Mouse (Mus musculus) CH12.LX (cell line): ENCODE results near the gene Cd101. TPM values are rescaled to one million over a fixed set of nuclear protein-coding genes. Genes with fewer than 3 reads are reported as not detected.

Experiments used
- DNase-seq: peaks from one replicate; pipeline ENCODE4 v3.0.0-alpha.2; 2013; ENCODE audit errors: extremely low read depth
- H3K27ac ChIP-seq: 2 replicates; pipeline ENCODE4 v1.5.1; 2012; ENCODE audit warnings: low read depth, mild to moderate bottlenecking, control low read depth, moderate library complexity; ENCODE audit not compliant: insufficient read depth
- H3K27me3 ChIP-seq: replicated peaks from 2 replicates; pipeline ENCODE3; 2012; ENCODE audit warnings: inconsistent platforms
- H3K36me3 ChIP-seq, 2 experiments: replicated peaks in 1 of 2; 2 replicates each; pipeline versions ENCODE3 to v1.6.1; 2012; ENCODE audit warnings: inconsistent platforms in 1 of 2, low read length in 1 of 2, mild to moderate bottlenecking in 1 of 2, mixed read lengths in 1 of 2, moderate library complexity in 1 of 2; ENCODE audit not compliant: control insufficient read depth in 1 of 2, insufficient read depth in 1 of 2
- H3K4me1 ChIP-seq, 2 experiments: 2 replicates each; pipeline ENCODE4 v1.6.1; 2012; ENCODE audit warnings: inconsistent platforms in 1 of 2, moderate library complexity in 1 of 2; ENCODE audit not compliant: insufficient read depth in 2 of 2, control insufficient read depth in 1 of 2
- H3K4me2 ChIP-seq: 2 replicates; pipeline ENCODE4 v1.6.1; 2012; ENCODE audit warnings: low read depth, mild to moderate bottlenecking, control low read depth; ENCODE audit not compliant: poor library complexity, insufficient read depth, severe bottlenecking
- H3K4me3 ChIP-seq, 3 experiments: fragments of 150-350 bp in 1 of 3; sonication (generic) in 1 of 3; replicated peaks in 1 of 3; 2 replicates each; pipeline versions ENCODE3 to v1.5.1; 2011 to 2012; ENCODE audit warnings: low read depth in 2 of 3, low read length in 2 of 3, mild to moderate bottlenecking in 2 of 3, moderate library complexity in 2 of 3, control low read depth in 1 of 3, improper control_type of control experiment in 1 of 3, inconsistent platforms in 1 of 3, mixed read lengths in 1 of 3; ENCODE audit not compliant: poor library complexity in 1 of 3
- H3K79me2 ChIP-seq: replicated peaks from 2 replicates; pipeline ENCODE4 v1.6.1; 2012; ENCODE audit warnings: mild to moderate bottlenecking, moderate library complexity; ENCODE audit not compliant: control insufficient read depth, poor library complexity, insufficient read depth, severe bottlenecking; ENCODE audit errors: extremely low read depth
- H3K9ac ChIP-seq: 2 replicates; pipeline ENCODE4 v1.6.1; 2012; ENCODE audit warnings: low read depth, mild to moderate bottlenecking, control low read depth, moderate library complexity; ENCODE audit not compliant: insufficient read depth
- H3K9me3 ChIP-seq: replicated peaks from 2 replicates; pipeline ENCODE3; 2012; ENCODE audit warnings: low read length, inconsistent platforms, mixed read lengths
- CHD2 ChIP-seq: IDR thresholded peaks from 2 replicates; pipeline ENCODE4 v1.6.1; 2011; ENCODE audit warnings: low read length, improper control_type of control experiment
- CTCF ChIP-seq, 2 experiments: IDR thresholded peaks in 1 of 2; conservative IDR thresholded peaks in 1 of 2; 2 replicates each; pipeline ENCODE4 v1.5.1; 2011 to 2012; ENCODE audit warnings: low read depth in 2 of 2, low read length in 2 of 2, improper control_type of control experiment in 1 of 2, inconsistent platforms in 1 of 2, mild to moderate bottlenecking in 1 of 2, moderate library complexity in 1 of 2
- E2F4 ChIP-seq: IDR thresholded peaks from 2 replicates; pipeline ENCODE4 v1.6.1; 2011; ENCODE audit warnings: low read depth, low read length, improper control_type of control experiment; ENCODE audit not compliant: insufficient replicate concordance
- ELF1 ChIP-seq: IDR thresholded peaks from 2 replicates; pipeline ENCODE4 v1.6.1; 2014; ENCODE audit warnings: low read depth, mild to moderate bottlenecking, inconsistent platforms, low read length, improper control_type of control experiment
- ETS1 ChIP-seq: conservative IDR thresholded peaks from 2 replicates; pipeline ENCODE4 v1.6.1; 2012; ENCODE audit warnings: low read depth, mild to moderate bottlenecking, inconsistent platforms, low read length, improper control_type of control experiment, moderate library complexity
- HCFC1 ChIP-seq: IDR thresholded peaks from 2 replicates; pipeline ENCODE4 v1.6.1; 2012; ENCODE audit warnings: low read depth, mild to moderate bottlenecking, inconsistent platforms, low read length, improper control_type of control experiment
- IRF4 ChIP-seq: IDR thresholded peaks from 2 replicates; pipeline ENCODE4 v1.6.1; 2014; ENCODE audit warnings: low read depth, mild to moderate bottlenecking, inconsistent platforms, low read length, improper control_type of control experiment
- JUND ChIP-seq: conservative IDR thresholded peaks from 2 replicates; pipeline ENCODE4 v1.6.1; 2011; ENCODE audit warnings: low read depth, low read length, improper control_type of control experiment
- KAT2A ChIP-seq: IDR thresholded peaks from 2 replicates; pipeline ENCODE4 v1.6.1; 2012; ENCODE audit warnings: low read length, improper control_type of control experiment, inconsistent platforms; ENCODE audit not compliant: insufficient replicate concordance
- MAX ChIP-seq: IDR thresholded peaks from 2 replicates; pipeline ENCODE4 v1.6.1; 2011; ENCODE audit warnings: low read length, improper control_type of control experiment
- MXI1 ChIP-seq: IDR thresholded peaks from 2 replicates; pipeline ENCODE4 v1.6.1; 2011; ENCODE audit warnings: mild to moderate bottlenecking, low read depth, low read length, improper control_type of control experiment
- MYC ChIP-seq: IDR thresholded peaks from 2 replicates; pipeline ENCODE4 v1.6.1; 2011; ENCODE audit warnings: low read depth, mild to moderate bottlenecking, improper control_type of control experiment, low read length
- NELFE ChIP-seq: IDR thresholded peaks from 2 replicates; pipeline ENCODE4 v1.6.1; 2011; ENCODE audit warnings: low read depth, low read length, improper control_type of control experiment
- NRF1 ChIP-seq: IDR thresholded peaks from 2 replicates; pipeline ENCODE4 v1.6.1; 2014; ENCODE audit warnings: low read depth, mild to moderate bottlenecking, inconsistent platforms, low read length, improper control_type of control experiment, moderate library complexity
- POLR2A ChIP-seq: IDR thresholded peaks from 2 replicates; pipeline ENCODE4 v1.6.1; 2011; ENCODE audit warnings: low read depth, mild to moderate bottlenecking, improper control_type of control experiment, low read length
- POLR2AphosphoS2 ChIP-seq: IDR thresholded peaks from 2 replicates; pipeline ENCODE4 v1.6.1; 2011; ENCODE audit warnings: low read depth, low read length, improper control_type of control experiment
- RAD21 ChIP-seq: IDR thresholded peaks from 2 replicates; pipeline ENCODE4 v1.6.1; 2011; ENCODE audit warnings: low read depth, mild to moderate bottlenecking, low read length, improper control_type of control experiment, moderate library complexity
- RCOR1 ChIP-seq: conservative IDR thresholded peaks from 2 replicates; pipeline ENCODE4 v1.6.1; 2012; ENCODE audit warnings: low read depth, mild to moderate bottlenecking, inconsistent platforms, low read length, improper control_type of control experiment
- SIN3A ChIP-seq: IDR thresholded peaks from 2 replicates; pipeline ENCODE4 v1.6.1; 2012; ENCODE audit warnings: low read length, improper control_type of control experiment, inconsistent platforms
- TBP ChIP-seq: conservative IDR thresholded peaks from 2 replicates; pipeline ENCODE4 v1.6.1; 2011; ENCODE audit warnings: low read depth, low read length, improper control_type of control experiment
- UBTF ChIP-seq: IDR thresholded peaks from 2 replicates; pipeline ENCODE4 v1.6.1; 2012; ENCODE audit warnings: low read depth, mild to moderate bottlenecking, inconsistent platforms, low read length, improper control_type of control experiment, moderate library complexity
- ZC3H11A ChIP-seq: IDR thresholded peaks from 2 replicates; pipeline ENCODE4 v1.6.1; 2012; ENCODE audit warnings: low read depth, mild to moderate bottlenecking, inconsistent platforms, low read length, improper control_type of control experiment
- ZKSCAN1 ChIP-seq: IDR thresholded peaks from 2 replicates; pipeline ENCODE4 v1.6.1; 2012; ENCODE audit warnings: low read depth, inconsistent platforms, low read length, improper control_type of control experiment, borderline replicate concordance
- dilution Hi-C: fragments of 300-500 bp; cut with MboI; formaldehyde crosslinking; loops from 2 replicates; pipeline ENCODE4 v1.14.3; 2020; ENCODE audit warnings: low sequenced_read_pairs; ENCODE audit not compliant: extremely low pct_unique_long_range_greater_than_20kb, extremely low pct_ligation_motif_present
- in situ Hi-C: fragments of 300-500 bp; cut with MboI; formaldehyde crosslinking; loops from 3 replicates; pipeline ENCODE4 v1.14.3; 2019; ENCODE audit warnings: low sequenced_read_pairs, low pct_ligation_motif_present, low pct_unique_long_range_greater_than_20kb, mixed read lengths
- polyA plus RNA-seq: library from polyadenylated mRNA; unstranded; fragments of >175 nt; gene quantifications from 2 replicates; pipeline ENCODE4 v1.2.1, GENCODE M21; 2012; ENCODE audit warnings: low read depth; ENCODE audit not compliant: insufficient read length
- total RNA-seq, 2 experiments: library from RNA; depleted of rRNA; stranded (reverse); fragments of 300-350 nt in 1 of 2; fragments of >200 nt in 1 of 2; gene quantifications; 2 replicates each; pipeline ENCODE4 v1.2.3; 2012 to 2014

The Cd101 gene
- total and polyA plus RNA-seq, 3 experiments, result not detected

- in situ Hi-C loops, result loop anchor here (25.0 kb wide), 1 partner anchor 843 kb away; no protein-coding TSS in a partner anchor
- H3K27ac ChIP-seq, result peak within 1 kb of the TSS; percentile 3; the same call in 1 of the 2 replicates
- dilution Hi-C loops, result no loop called here
Observed at GRCm38 (mm10) chr3:100969176-100969917, 60.0 kb downstream of the Cd101 start, which contains the start of gene Ttf2. Ttf2 (minus strand) TSS chr3:100969663.

GRCm38 (mm10) chr3:100963849-100964542, 65.4 kb downstream of the Cd101 start:
- in situ Hi-C loops, result loop anchor here (25.0 kb wide), 1 partner anchor 848 kb away; no protein-coding TSS in a partner anchor
- Histone ChIP-seq H3K27ac (no peak overlapping the region), H3K79me2 (peaks cover 4% of the 10 kb centered on the region; the same call in 1 of the 2 replicates), H3K36me3 (peaks cover 51 to 86% of the 10 kb centered on the region in 2 experiments), H3K4me3 (no peak overlapping the region), H3K27me3 (no peaks in the 10 kb centered on the region), H3K4me2 (no peak overlapping the region), H3K9me3 (no peaks in the 10 kb centered on the region), H3K4me1 (peaks cover 0 to 6% of the 10 kb centered on the region in 2 experiments; a peak in 1 of 4 replicates), H3K9ac (no peak overlapping the region)
- TF ChIP-seq RCOR1 (no peak), RAD21 (peak; percentile 45), CTCF (conservative IDR thresholded peaks at IDR 0.05 in 1 of 2, IDR thresholded peaks at IDR 0.05 in 1 of 2; ENCODE audit: low read depth in 2 of 2, low read length in 2 of 2) (peak; percentile 17 to 58; a peak in 2 of 4 replicates)
- dilution Hi-C loops, result no loop called here
- DNase-seq, result peak; percentile 24

More at GRCm38 (mm10) chr3:100969176-100969917, 60.0 kb downstream of the Cd101 start, which contains the start of gene Ttf2:
- Histone ChIP-seq H3K9ac (peak within 1 kb of the TSS; percentile 64), H3K27me3 (no peaks in the 10 kb centered on the region), H3K36me3 (peaks cover 8 to 34% of the 10 kb centered on the region in 2 experiments), H3K9me3 (no peaks in the 10 kb centered on the region), H3K4me2 (peak within 1 kb of the TSS; percentile 97), H3K4me3 (peak within 1 kb of the TSS; percentile 81 to 94 (median 83)), H3K79me2 (peaks cover 5% of the 10 kb centered on the region; the same call in 1 of the 2 replicates), H3K4me1 (peaks cover 0 to 10% of the 10 kb centered on the region in 2 experiments; a peak in 2 of 4 replicates)
- TF ChIP-seq KAT2A (0 out of 2 replicates have a peak, but pooled peaks have one; percentile 43), E2F4 (peak; percentile 98), IRF4 (0 out of 2 replicates have a peak, but pooled peaks have one; percentile 17), ZC3H11A (no peak), RCOR1 (no peak), ZKSCAN1 (no peak), MXI1 (peak; percentile 97), RAD21 (no peak), ELF1 (peak; percentile 93), NRF1 (peak; percentile 33; the same call in 1 of the 2 replicates), ETS1 (no peak), MYC (peak; percentile 67), UBTF (peak; percentile 46; the same call in 1 of the 2 replicates), POLR2A (peak; percentile 90), POLR2AphosphoS2 (no peak; the same call in 1 of the 2 replicates), MAX (peak; percentile 81), SIN3A (peak; percentile 77), HCFC1 (peak; percentile 65), TBP (peak; percentile 66), NELFE (peak; percentile 87), CHD2 (peak; percentile 88), JUND (no peak)
- DNase-seq, result peak; percentile 94
